Mouse (Mus musculus) G1E (cell line): ENCODE results near the gene Litaf.

Experiments used
- CTCF ChIP-seq: IDR thresholded peaks from 2 replicates; pipeline ENCODE4 v1.5.1; 2012; ENCODE audit warnings: low read depth, low read length, inconsistent platforms, mixed read lengths
- GATA1 ChIP-seq: IDR thresholded peaks from 2 replicates; pipeline ENCODE4 v1.6.1; 2012; ENCODE audit warnings: borderline replicate concordance, low read length, inconsistent platforms, mixed read lengths
- POLR2AphosphoS5 ChIP-seq: IDR thresholded peaks from 2 replicates; pipeline ENCODE4 v1.6.1; 2012; ENCODE audit warnings: low read depth, low read length, inconsistent platforms; ENCODE audit not compliant: insufficient replicate concordance
- TAL1 ChIP-seq: conservative IDR thresholded peaks from 2 replicates; pipeline ENCODE4 v1.6.1; 2012; ENCODE audit warnings: low read depth, low read length, inconsistent platforms, mixed read lengths

DNA sequence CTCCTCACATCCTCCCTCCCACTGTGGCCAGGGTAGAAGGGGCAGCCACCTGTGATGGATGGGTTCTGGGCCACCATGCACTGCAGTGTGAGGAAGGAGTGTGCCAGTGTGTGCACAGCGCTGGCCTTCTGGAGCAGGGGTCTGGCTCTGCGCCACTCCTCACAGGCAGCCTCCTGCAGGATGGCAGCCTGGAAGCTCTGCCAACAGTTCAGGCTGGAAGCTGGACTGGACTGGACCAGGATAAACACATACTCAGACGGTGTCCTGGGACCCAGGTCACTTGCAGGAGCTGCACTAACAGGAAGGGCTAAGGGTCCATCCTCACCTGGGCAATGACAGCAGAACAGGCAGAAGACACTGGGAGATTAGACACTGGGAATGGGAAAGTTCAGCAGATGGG lies 132.6 kb downstream of the Litaf start:
- TF ChIP-seq CTCF (no peak), TAL1 (no peak), POLR2AphosphoS5 (no peak), GATA1 (no peak)
